Mouse (Mus musculus) CH12.LX (cell line): ENCODE measurements at regions not wholly inside any gene's neighbourhood (a gene's known extent, or its start where the extent isn't known, plus 50 kb on each side); places are given as distances from the start of the nearest gene placed in this dataset.

ENCODE experiments used
- CTCF ChIP-seq, 2 experiments: IDR thresholded peaks in 1 of 2; conservative IDR thresholded peaks in 1 of 2; 2 replicates each; pipeline ENCODE4 v1.5.1; 2011 to 2012; ENCODE audit warnings: low read depth in 2 of 2, low read length in 2 of 2, improper control_type of control experiment in 1 of 2, inconsistent platforms in 1 of 2, mild to moderate bottlenecking in 1 of 2, moderate library complexity in 1 of 2
- E2F4 ChIP-seq: IDR thresholded peaks from 2 replicates; pipeline ENCODE4 v1.6.1; 2011; ENCODE audit warnings: low read depth, low read length, improper control_type of control experiment; ENCODE audit not compliant: insufficient replicate concordance
- EP300 ChIP-seq: IDR thresholded peaks from 2 replicates; pipeline ENCODE4 v1.6.1; 2011; ENCODE audit warnings: low read length, improper control_type of control experiment
- ETS1 ChIP-seq: conservative IDR thresholded peaks from 2 replicates; pipeline ENCODE4 v1.6.1; 2012; ENCODE audit warnings: low read depth, mild to moderate bottlenecking, inconsistent platforms, low read length, improper control_type of control experiment, moderate library complexity
- HCFC1 ChIP-seq: IDR thresholded peaks from 2 replicates; pipeline ENCODE4 v1.6.1; 2012; ENCODE audit warnings: low read depth, mild to moderate bottlenecking, inconsistent platforms, low read length, improper control_type of control experiment
- MAX ChIP-seq: IDR thresholded peaks from 2 replicates; pipeline ENCODE4 v1.6.1; 2011; ENCODE audit warnings: low read length, improper control_type of control experiment
- NRF1 ChIP-seq: IDR thresholded peaks from 2 replicates; pipeline ENCODE4 v1.6.1; 2014; ENCODE audit warnings: low read depth, mild to moderate bottlenecking, inconsistent platforms, low read length, improper control_type of control experiment, moderate library complexity
- POLR2A ChIP-seq: IDR thresholded peaks from 2 replicates; pipeline ENCODE4 v1.6.1; 2011; ENCODE audit warnings: low read depth, mild to moderate bottlenecking, improper control_type of control experiment, low read length
- SIN3A ChIP-seq: IDR thresholded peaks from 2 replicates; pipeline ENCODE4 v1.6.1; 2012; ENCODE audit warnings: low read length, improper control_type of control experiment, inconsistent platforms
- TBP ChIP-seq: conservative IDR thresholded peaks from 2 replicates; pipeline ENCODE4 v1.6.1; 2011; ENCODE audit warnings: low read depth, low read length, improper control_type of control experiment
- ZKSCAN1 ChIP-seq: IDR thresholded peaks from 2 replicates; pipeline ENCODE4 v1.6.1; 2012; ENCODE audit warnings: low read depth, inconsistent platforms, low read length, improper control_type of control experiment, borderline replicate concordance
- ZNF384 ChIP-seq: IDR thresholded peaks from 2 replicates; pipeline ENCODE4 v1.6.1; 2012; ENCODE audit warnings: low read depth, low read length, improper control_type of control experiment, inconsistent platforms

GRCm38 (mm10) chr14:71177341-71177740 lies 577.7 kb upstream of the Fam160b2 start:
- TF ChIP-seq CTCF (conservative IDR thresholded peaks at IDR 0.05 in 1 of 2, IDR thresholded peaks at IDR 0.05 in 1 of 2; ENCODE audit: low read depth in 2 of 2, low read length in 2 of 2) (no peak), E2F4 (no peak), POLR2A (no peak), ETS1 (no peak), HCFC1 (no peak), ZKSCAN1 (no peak), MAX (no peak), NRF1 (no peak), ZNF384 (no peak), SIN3A (no peak), TBP (no peak), EP300 (no peak)
